Mouse (Mus musculus): ENCODE results near the gene Atp1b1. TPM values are rescaled to one million over a fixed set of nuclear protein-coding genes. Genes with fewer than 3 reads are reported as not detected.

Gene Atp1b1
- total RNA-seq, 2 experiments from 2014 or later = 178 to 308 TPM

DNA sequence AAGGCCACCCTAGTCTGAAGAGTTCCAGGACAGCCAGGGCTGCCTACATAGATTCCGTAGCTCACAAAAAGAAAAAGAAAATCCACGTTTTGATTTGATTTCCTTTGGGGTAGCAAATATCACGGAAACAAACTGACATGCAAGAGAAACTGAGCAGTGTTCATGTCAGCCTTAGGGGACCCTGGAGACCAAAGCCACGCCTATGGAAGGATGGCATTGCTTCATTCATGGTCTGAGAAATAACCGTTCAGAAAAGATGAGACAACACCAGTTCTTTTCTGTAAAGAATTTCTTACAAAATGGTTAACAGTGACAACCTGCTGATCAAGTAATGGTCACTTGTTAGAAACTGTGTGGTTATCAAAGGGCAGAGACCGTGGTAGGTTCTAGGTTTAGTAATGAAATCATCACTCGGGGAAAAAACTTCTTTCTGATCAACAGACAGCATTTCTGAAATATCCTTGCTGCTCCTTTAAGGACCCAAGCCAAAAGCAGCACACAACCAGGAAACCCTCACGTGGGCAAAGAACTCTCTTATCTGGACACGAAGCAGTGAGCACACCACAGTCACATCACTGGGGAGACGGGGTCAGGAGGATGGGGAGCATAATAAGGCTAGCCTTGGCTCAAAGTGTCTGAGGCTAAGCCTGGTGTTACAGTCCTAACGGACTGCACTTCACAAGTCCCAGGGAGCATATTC is 17.3 kb downstream of the Atp1b1 start:
- no peak for DNase-seq

DNA sequence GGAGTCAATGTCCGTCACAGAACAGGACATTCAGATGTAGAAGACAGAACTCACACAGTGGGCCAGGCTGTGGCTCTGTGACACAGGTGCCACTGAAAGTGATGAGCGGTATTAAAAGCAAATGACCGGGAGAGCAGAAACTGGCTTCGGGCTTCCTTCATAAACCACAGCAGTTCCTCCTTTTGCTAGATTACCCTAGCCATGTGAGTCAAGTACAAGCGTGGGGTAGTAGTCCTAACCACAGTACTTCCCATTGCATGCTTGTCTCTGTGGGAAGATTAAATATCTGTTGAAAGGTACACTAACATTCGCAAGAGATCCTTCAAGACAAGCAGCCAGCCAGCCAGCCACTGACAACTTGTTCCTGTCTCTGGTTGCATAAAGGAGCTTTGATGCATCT is 17.9 kb downstream of the Atp1b1 start:
- no peak for DNase-seq

DNA sequence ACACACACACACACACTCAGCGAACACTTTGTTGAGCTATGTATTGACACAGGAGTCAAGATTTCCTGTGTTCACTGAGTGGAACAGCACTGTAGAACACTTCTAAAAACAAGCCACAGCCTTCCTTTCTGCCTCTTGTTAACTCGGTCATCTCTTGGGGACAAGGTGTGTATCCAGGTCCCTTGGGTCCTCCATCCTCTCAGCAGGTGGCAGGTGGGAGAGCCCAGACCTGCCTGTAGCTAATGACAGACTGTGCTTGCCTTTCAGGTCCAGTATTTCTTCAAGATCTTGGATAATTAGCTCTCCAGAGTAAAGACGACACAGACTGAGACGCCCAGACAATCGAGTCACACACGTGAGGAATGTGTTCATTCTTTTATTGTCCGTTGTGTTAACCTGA is 21.4 kb downstream of the Atp1b1 start:
- DNase-seq = no peak

DNA sequence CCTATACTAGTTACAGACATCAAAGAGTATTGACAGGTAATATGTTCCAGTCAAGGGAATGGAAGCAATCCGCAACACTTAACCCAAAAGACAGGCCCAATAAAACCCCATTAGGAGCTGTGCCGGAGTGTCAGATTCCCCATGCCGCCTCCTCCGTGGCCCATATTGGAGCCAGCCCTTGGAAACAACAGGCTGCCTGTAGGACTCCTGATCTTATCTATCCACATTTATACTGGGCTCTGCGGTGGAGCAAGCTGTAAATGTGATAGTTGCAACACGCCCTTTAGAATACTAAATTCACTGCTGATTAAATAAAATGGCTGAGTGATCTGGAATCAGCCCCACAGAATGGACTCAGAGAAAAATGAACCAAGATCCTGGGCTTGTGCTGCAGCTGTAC is 24.1 kb downstream of the Atp1b1 start:
- DNase-seq = no peak

DNA sequence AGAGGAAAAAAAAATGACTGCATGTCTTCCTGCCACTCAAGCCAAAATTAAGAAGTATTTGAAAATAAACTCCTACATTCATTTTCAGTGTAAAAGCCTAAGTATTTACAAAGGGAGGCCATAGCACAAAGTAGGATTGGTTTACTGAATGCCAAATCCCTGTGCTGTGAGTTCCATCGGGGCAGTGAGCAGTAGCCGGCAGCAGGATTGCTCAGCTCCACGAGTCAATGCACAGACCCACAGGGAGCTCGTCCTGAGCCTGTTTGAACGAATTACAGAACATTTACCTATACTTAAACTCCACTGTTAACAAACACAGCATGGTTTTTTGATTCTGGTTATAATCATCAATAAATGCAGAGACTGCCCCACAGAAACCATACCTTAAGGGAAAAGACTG is 25.5 kb downstream of the Atp1b1 start:
- DNase-seq = no peak

DNA sequence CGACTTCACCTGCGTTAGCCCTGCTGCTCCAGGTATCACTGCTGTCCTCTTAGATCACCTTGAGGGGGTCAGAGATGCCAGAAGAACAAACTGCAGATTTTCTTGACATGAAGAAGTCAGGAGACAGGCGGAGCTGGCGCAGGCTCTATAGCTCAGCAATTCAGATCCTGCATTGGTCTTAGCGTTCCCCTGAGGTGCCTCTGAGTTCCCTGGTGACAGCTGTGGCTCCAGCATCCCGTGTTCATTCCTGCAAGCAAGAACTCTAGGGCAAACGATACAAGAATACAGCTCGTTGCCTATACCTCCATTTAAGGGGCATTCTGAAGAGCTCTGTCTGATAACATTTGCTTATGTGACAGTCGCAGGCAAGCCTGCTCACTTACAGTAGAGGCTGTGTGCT is 29.5 kb downstream of the Atp1b1 start:
- no peak for DNase-seq

DNA sequence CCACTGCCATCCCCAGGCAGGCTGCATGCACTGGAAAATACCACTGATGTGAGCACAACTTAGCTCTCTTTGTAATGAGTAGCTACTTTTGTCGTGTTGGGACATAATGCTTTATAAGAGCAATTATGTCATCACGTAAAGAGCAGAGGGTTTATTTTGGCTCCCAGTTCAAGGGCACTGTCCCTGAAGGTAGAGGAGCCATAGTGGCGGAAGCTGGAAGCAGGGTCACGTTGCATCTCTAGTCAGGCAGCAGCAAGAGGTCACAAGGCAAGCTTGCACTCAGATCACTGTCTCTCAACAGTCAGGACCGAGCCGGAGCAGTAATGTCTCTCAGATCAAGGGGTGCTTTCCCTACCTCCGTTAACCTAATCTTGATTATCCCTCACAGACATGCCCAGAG is 30.4 kb downstream of the Atp1b1 start:
- no peak for DNase-seq

DNA sequence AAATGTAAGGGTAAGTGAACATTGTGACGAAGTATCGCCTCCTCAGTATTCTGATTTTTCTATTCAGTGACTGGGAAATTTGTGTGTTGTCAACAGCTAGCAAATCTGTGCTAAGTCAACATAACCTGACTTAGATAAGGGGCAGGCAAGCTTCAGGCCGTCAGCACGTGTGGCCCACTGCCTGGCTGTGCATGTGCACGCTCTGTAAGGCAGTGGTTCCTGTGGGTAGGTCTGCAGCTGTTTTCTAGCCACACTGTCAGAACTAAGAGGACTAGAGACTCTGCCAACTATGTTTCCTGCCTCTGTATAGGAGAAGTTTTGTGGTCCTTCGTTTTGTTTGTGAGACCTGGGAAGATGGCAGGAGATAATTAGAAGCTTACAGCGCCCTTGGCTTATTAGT is 31.9 kb downstream of the Atp1b1 start:
- no peak for DNase-seq

DNA sequence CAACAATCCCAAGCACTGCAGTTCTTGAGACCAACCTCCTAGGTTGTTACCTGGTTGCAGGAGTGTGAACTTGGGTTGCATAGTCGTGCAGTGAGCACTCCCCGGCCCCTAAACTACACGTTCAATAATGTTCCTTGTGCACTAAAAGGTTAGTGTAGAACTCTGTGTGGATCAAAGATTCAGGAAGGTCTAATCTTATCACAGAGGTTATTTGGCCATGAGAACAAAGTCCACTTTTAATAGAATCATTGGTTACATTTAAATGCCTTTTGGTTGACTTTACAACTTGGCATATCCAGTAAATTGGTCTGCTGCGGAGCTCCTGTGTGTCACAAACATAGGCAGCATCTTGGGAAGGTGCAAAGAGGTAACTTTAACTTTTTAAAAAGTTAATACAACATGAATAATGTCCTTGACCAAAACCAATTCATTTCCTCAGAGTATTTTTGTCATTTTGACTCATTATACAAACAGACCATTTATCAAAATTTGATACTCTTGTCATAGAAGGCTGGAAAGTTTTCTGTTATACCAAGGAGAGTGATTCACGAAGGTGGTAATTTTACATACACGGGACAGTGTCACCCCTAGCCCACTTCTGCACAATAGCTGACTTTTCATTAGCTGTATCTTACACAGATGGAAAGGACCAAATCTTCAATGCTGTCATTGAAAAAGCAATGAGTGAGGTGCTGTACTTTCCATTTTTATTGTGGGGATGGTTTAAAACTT is 37.4 kb downstream of the Atp1b1 start:
- DNase-seq = no peak

DNA sequence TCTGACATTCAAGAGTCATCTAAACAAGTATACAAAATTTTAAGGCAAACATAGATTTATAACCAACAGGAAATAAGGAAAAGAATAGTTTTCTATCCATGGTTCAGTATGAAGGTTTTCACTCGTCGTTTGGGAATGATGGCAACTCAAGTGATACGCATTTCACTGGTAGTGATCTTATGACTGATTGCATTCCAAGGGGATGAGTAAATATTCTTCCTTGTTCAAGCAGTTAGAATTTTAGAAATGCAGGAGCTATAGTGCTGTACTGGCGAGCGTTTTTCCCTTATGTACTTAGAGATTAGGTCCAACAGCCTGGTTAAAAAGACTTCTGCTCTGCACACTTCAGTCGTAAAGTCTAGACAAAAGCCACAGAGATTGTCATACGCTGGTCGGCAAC is 38.8 kb downstream of the Atp1b1 start:
- no peak for DNase-seq

DNA sequence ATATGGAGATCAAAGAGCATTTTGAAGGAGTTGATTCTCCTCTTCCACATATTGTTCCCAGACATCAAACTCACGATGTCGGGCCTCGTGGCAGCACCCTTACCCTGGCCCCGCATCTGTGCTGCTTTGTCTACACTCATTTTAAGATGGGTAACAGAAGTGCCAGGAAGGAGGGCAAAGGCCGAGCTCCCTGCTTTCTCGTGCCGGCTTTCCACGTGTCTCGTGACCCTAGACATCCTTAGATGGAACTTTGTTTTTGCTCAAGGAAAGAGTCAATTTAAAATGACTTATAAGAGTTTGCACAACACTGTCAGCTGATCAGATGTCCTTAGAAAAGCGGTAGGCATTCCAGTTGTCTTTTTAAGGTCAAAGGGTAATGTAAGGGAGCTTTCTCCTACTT is 39.8 kb downstream of the Atp1b1 start:
- no peak for DNase-seq

DNA sequence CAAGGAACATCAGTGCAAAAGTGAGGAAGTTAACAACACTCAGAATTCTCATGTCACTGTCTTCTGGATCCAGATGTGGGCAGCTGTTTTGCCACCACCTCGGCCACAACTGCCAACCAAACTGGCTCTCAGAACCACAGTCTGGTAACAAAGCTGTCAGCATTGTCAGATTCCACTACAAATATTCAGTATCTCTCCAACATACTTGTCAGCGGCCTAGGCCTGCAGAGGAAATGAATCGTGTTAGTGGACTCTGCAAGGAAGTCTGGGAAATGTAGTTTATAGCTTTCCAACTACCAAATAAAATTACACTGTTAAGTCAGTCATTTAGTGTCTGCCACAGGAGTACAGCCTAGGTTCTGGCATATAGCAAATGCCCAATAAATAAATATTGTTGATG is 40.6 kb downstream of the Atp1b1 start:
- DNase-seq = no peak

DNA sequence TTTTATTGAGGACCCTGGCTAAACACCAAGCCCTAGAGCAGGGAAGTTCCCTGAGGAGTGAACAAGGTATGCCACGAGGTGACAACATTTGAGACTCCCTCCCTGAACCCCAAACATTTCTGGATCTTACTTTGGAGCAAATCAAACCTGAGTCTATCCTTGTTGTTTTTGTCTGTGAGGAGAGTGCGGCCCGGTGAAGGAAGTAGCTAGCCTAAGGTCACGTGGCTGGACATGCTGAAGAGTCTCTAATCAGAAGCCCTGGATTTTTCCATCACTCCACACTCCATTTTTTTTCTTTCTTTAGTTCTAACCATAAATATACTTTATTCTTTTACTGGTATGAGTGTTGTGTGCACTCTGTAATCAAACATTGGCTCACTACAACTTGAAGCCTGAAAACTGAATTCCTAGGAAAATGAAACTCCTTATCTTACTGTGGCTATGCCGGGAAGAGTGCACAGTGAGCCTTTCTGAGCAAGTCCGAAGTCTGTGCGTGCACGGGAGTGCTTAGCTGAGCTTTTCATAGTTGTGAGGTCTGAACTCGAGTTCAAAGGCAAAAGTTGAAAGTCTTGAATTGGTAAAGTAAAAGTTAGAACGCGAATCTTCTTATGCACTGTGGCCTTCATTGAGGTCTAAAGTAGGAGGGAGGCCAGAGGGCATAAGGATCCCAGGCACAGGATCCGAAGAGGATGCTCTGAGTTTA is 41.3 kb downstream of the Atp1b1 start:
- DNase-seq = no peak

DNA sequence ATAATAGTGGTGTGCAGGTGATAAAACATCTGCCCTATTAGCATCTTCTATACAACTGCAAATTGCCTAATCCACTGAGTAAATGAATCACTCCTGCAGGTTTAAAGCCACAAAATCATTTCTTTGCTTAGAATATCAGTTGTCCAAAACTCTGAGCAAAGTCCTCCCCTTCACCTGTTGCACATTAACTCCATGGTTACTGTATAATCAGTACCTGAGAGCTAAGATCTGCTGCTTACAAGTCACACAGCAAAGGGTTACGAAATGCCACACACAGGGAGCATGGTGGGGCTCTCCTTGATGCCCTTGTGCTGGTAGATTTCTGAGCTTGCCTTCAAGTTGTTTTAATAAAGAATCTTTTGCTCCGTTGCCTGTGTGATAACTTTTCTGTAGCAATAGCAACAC is 42.8 kb downstream of the Atp1b1 start:
- no peak for DNase-seq

DNA sequence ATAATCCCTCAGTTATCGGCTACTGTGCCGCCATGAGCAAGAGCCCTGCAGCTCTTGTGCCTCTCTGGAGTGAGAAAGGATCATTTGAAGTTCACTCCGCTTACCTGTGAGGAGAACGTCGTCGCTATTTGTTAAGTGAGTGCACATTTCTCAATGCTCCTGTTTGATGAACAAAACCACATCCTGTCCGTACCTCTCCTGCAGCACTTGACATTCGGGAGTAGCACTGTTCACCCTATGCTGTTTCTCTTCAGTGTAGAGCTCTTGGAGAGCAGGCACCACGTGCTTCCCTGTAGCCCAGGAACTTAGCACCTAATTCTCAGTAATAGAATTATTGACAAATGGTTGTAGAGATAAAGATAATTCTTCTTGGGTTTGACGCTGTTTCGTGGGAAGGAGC is 44.5 kb downstream of the Atp1b1 start:
- DNase-seq = no peak

DNA sequence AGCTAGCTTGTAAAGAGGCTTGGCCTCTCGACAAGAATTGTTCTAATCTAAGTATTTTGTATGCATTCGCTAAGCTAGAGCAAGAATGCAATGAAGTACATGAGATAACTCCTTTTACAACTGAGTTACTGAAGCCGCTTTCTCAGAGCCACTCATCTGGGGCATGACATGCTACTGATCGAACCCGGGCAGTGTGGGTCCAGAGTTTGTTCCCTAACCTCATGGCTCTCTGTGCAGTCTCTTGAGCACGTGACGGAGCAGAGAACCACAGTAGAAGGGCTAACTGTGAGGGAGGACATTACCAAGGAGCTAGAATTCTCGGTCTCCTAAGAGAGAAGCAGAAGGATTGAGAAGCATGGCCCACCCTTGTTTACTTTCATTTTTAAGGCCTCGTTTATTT is 45.2 kb downstream of the Atp1b1 start:
- no peak for DNase-seq

DNA sequence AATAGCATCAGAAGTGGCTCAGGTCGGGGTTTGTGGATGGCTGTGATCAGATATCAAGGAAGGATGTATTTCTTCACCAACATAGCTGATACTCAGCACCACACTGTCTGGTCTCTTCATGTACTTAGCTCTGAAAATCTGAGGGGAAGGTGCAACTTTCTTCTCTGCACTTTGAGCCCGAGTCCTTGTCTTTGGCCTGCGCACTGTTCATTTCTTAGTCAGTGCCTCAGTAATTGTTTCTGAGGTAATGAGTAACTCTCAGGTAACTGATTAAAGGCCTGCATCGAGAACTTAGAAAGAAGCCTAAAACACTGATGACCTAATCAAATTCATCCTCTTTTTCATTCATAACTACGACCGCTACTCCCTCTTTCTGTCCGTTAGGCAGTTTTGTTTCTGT is 46.8 kb downstream of the Atp1b1 start:
- DNase-seq = no peak

DNA sequence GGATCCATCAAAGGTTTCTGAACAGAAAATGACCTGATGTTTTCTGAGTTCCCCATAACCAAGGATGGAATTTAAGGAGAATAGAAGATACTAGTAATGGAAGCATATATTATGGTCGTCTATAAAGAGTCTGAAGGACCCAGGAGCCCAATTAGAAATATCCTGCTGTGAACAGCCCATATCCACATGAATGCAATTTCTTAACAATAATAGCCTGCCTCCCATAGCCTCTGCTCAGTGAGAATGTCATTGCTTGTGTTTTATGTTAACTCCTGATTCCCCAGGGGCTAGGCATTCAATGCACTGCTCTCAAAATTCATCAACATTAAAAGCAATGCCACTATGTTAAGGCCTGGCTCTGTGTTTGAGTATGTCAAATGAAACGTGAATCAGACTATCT is 49.5 kb downstream of the Atp1b1 start:
- no peak for DNase-seq

DNA sequence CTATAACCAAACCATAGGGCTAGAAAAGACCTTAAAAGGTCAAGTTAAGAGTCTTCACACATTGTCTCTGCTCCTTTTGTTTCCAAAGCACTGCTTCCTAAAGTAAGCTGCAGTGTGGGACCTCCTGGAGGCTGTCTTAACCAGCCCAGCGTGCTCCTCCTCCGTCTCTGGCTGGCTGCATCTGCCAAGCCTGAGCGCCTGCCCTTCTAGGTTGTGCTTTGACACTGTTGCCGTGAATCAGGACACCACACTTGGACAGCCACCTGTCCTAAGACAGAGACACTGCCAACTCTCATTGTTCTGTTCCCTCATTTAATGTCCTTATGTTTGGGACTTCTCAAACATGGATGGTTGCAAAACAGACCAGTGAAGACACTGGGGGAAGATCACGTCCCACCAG is 51.6 kb downstream of the Atp1b1 start:
- no peak for DNase-seq

DNA sequence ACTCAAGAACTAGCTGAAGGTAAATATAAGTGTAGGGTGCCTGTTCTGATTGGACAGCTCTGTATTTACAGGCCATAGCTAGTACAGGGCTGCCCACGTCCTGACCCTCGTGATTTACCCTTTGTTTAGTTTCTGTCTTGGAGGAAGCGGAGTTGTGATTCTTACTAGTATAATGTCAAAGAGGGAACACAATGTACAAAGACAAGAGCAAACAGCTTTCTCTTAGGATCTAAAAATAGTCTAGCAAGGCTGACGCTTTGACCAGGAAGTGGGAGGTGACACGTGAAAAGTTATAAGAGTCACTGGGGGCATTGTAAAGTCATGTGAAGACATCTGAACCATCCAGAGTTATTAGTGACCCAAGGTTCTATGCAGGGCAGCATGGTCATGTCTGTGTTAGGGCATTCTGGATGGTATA is 52.8 kb downstream of the Atp1b1 start:
- DNase-seq = no peak

DNA sequence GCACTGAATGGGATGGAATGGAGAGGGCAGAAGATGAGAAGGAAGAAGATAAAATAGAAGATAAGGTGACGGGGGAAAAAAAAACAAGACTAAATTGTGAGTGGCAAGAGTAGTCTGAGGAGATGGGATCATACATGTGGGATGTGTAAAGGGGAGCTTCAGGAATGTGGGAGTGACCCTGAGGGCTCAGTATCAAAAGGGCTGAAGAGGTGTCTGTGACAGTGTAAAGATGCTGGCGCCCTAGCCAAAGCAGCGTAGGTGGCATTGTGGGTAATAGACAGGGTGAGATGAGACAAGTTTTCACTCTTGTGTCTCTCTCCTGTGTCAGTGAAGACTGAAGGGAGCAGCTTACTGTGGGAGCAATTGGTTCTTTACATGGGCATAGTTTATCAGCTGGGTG is 58.6 kb downstream of the Atp1b1 start:
- DNase-seq = no peak

DNA sequence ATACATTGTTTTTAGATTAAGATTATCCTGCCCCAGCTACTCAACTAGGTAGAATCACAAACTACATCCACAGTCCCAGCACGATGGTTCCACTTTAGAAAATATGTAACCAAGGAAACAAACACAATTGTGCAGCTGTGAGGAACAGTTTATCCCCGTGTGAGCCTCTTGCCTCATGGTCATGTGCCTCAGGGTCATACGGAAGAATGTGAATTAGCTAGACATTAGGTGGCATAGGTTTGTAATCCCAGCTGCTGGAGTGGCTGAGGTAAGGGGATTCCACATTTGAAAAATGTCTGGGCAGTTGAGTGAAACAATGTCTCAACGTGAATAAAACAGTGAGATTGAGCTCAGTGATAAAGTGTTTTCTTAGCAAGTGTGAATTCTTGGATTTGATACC is 60.5 kb downstream of the Atp1b1 start:
- DNase-seq = no peak

DNA sequence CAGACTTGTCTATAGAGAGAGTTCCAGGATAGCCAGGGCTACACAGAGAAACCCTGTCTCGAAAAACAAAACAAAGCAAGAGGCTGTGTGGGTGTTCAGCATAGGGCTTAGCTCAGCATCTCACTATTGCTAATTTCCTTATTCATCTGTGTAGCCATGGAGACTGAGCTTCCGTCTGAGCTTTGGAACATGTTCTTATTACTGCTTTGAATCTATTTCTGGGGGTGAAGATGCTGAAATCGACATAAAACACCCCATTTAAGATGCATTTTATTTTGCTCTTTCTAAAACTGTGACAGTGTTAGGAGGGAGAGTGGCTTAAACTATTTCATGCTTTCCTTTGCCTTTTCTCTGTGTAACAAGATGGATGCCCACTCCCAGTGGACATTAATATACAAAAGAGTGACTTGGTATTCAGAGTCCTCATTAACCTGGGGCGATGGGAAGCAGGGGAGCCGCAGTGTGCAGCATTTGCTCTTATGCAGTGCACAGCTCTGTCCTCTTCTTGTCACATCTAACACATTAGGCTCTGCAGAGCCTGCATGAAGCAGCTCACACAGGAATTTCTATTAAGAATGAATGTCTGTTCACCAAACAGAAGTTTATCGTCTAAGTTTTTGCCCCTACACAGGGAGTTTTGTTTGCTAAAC is 62.9 kb downstream of the Atp1b1 start:
- DNase-seq = no peak

All from gastrocnemius, postnatal 25 days (tissue).